Mouse (Mus musculus) cerebellum, adult 9-10 months (tissue): ENCODE results near the gene Srebf1.

ENCODE experiments used
- DNase-seq: peaks from one replicate; pipeline ENCODE4 v3.0.0; 2022

The Srebf1 gene

DNA sequence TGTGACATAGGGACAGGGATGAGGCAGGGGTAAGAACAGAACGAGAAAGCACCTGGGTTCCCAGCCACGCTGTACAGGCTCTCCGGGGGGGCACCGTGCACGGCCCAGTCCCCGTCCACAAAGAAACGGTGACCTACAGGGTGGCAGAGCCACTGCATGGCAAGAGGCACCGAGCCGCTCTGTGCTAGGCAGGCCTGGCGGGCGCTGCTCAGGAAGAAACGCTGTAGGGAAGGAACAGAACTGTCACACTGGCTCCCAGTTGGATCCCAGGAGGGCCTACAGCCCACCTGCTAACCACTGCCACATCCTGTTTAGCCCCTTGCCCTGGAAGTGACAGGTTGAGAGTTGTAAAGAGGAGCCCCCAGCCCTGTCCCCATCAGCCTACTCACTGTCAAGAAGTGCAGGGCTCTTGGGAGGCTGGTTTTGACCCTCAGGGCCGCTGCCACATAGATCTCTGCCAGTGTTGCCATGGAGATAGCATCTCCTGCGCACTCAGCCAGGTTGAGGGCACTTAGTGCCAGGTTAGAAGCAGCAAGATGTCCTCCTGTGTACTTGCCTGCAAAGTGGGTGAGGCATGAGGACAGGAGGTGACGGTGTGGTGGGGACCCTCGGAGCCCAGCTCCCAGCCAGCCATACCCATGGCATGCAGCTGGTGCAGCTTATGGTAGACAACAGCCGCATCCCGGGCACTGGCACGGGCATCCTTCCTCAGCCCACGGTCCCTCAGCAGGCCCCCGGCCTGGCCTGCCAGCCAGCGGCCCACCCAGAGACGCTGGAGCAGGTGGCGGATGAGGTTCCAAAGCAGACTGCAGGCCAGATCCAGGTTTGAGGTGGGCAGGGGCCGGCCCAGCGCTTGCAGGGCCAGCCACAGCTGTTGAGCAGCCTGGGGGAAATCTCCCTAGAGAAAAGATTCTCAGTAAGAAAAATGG, 19.4 kb downstream of the Srebf1 start:
- DNase-seq: peak; percentile 75

DNA sequence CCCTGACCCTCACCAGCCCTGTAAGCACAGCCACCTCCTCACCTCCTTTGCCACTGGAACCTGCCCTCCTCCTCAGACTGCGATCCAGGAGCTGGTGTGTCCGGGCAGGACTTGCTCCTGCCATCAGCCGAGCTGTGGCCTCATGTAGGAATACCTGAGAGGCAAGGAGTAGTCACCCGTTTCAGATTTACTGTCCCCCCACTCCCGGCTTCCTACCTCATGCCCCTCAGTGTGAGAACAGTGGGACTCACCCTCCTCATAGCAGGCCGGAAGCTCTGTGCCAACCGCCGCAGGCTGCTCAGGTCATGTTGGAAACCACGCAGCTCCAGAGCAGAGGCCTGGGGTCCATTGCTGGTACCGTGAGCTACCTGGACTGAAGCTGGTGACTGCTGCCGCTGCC, 22.0 kb downstream of the Srebf1 start:
- DNase-seq: no peak

DNA sequence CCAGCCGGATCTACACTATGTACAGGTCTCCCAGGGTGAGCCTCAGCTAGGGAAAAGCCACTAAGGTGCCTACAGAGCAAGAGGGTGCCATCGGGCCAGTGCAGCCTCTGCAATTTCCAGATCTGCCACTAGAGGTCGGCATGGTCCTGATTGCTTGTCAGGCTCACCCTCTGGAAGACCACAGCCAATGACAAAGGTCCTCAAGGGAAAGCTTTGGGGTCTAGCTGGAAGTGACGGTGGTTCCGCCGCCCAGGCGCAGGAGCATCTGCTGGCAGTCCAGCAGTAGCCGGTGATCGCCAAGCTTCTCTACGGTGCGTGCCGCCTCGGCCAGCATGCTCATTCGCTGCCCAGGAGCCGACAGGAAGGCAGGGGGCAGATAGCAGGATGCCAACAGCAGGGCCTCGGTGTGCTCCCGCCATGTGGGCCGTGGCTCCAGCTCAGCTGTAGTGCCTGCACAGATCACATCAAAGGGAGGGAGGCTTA, 22.6 kb downstream of the Srebf1 start:
- DNase-seq: peak; percentile 96

DNA sequence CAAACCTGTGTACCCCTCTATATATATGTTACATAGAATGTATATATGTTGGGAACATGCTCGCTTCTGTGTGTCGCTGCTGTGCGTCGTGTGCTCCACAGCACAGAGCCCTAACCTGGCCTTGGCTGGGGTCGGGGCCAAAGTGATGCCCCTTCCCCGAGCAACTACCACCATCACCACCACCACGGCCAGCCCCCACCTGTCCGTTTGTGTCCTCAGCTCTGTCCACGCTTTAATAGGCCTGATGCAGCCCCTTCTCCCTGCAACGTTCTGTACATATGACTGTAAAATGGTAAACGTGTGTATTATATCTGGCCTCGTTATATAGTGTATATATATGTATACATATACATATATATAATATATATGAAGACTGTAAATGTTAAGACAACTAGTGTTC, 23.7 kb downstream of the Srebf1 start:
- DNase-seq: no peak

DNA sequence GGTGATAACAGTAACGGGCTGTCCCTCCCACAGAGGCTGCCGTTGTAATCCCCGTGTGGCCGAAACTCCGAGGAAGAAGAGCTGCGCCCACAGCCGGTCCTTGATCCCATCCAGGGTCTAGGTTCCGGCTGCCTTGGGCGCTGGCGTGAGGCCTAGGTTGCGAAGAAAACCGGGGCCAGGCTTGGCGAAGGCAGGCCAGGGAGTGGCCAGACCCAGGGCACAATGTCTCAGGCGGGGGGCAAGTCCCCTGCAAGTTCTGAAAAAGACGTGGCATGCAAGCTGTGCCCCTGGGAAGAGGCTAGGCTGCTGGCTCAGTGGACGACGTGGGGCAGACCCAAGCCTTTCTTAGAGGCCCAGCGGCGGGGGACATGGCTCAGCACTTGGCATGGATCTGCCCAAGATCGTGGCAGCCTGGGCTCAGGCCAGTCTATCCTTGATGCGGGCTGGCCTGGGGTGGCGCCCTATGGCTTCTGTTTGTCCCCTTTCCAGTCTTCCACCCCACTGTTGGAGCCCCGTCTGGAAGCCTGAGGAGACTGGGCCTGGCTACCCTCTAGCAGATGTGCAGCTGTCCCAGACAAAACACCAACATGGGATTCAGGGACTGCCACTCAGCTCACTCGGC, 24.3 kb downstream of the Srebf1 start:
- DNase-seq: no peak

DNA sequence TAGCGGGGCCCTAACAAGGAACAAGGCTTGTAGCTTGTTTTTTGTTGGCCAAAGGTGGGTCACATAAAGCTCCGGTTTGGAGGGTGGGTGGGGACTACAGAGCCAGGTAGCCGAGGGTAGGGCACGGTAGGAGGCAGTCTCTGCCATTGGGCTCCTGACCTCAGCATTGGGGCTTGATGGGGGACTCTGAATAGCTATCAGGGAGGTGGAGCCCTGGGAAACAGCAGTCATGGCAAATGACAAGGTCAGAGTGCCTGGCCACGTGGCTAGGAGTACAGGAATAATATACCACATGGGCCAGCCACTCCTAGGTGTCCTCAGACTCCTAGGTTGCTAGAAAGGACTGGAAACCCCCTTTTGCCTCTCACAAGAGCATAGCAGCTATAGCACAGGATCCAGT, 26.0 kb downstream of the Srebf1 start:
- DNase-seq: no peak

DNA sequence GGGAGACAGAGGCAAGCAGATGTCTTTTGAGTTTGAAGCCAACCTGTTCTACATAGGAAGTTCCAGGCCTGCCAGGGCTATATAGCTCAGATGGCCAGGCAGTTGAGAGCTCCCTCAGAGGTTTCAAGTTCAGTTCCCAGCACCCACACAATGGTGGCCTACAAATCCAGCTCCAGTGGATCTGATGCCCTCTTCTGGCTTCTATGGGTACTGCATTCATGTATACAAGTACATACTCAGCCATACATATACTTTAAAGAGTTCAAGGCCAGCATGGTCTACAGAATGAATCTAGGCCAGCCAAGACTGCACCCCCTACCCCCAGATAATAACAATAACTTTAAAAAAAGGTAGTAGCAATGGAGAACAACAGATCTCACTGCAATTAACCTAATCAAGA, 27.3 kb downstream of the Srebf1 start:
- DNase-seq: no peak

DNA sequence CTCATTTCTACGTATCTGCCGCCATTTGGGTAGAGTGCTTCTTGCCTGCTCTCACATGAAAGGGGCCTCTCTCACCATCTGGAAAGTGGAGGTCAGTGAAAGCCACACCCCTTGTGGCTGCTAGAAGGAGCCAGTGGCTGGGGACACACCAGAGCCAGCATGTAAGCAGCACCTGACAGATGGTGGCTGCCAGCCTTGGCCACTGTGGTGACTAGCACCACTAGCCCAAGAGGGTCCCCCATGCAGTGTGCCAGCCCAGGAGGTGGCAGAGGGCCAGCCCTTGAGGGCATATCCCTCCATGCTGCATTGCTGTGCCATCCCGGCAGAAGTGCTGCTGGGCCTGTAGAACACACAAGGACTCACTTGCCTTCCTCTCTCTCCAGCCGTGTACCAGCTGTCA, 28.8 kb downstream of the Srebf1 start:
- DNase-seq: no peak

DNA sequence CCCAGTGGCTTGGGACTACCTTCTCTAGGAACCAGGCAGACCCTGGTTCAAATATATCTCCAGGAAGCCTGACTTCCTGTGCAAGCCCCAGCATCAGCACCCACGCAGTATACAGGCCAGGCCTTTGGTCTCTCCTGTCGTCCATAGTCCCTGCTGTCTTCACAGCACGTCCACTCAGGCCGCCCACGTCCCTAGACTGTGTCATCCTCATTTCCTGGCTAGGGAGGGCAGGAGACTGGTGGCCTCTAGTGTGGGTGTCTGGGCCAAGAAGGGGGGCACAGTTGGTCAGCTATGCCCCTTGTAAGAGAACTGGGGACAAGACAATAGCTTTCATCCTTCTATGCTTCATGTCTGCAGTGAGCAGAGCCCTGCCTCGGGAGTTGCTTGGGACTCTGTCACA, 29.8 kb downstream of the Srebf1 start:
- no peak for DNase-seq

DNA sequence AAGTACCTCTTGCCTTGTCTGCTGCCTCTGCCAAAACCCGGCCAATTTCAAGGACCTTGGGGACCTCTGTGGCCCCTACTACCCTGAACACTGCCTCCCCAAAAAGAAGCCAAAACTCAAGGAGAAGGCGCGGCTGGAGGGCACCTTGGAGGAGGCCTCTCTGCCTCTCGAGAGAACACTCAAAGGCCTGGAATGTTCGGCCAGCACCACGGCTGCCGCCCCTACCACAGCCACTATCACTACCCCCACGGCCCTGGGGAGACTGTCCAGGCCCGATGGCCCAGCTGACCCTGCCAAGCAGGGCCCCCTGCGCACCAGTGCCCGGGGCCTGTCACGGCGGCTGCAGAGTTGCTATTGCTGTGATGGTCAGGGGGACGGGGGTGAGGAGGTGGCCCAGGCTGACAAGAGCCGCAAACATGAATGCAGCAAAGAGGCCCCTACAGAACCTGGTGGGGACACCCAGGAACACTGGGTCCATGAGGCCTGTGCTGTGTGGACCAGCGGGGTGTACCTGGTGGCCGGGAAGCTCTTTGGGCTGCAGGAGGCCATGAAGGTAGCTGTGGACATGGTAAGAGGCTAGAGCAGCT, 32.2 kb downstream of the Srebf1 start:
- DNase-seq: no peak

DNA sequence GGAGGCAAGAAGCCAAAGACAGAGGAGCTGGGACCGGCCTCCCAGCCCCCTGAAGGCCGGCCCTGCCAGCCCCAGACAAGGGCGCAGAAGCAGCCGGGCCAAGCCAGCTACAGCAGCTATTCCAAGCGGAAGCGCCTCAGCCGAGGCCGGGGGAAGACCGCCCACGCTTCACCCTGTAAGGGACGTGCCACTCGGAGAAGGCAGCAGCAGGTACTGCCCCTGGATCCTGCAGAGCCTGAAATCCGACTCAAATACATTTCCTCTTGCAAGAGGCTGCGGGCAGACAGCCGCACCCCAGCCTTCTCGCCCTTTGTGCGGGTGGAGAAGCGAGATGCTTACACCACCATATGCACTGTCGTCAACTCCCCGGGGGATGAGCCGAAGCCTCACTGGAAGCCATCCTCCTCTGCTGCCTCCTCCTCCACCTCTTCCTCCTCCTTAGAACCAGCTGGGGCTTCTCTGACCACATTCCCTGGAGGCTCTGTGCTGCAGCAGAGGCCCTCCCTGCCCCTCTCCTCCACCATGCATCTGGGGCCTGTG, 32.8 kb downstream of the Srebf1 start:
- DNase-seq: no peak

DNA sequence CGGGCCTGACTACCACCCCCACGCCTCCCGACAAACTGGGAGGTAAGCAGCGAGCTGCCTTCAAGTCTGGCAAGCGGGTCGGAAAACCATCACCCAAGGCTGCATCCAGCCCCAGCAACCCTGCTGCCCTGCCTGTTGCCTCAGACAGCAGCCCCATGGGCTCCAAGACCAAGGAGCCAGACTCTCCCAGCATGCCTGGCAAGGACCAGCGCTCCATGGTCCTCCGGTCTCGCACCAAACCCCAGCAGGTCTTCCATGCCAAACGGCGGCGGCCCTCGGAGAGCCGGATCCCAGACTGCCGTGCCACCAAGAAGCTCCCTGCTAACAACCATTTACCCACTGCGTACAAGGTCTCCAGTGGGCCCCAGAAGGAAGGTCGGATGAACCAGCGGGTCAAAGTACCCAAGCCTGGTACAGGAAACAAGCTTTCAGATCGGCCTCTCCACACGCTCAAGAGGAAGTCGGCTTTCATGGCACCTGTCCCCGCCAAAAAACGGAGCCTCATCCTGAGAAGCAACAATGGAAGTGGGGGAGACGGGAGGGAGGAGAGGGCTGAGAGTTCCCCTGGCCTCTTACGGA, 34.0 kb downstream of the Srebf1 start:
- DNase-seq: no peak

DNA sequence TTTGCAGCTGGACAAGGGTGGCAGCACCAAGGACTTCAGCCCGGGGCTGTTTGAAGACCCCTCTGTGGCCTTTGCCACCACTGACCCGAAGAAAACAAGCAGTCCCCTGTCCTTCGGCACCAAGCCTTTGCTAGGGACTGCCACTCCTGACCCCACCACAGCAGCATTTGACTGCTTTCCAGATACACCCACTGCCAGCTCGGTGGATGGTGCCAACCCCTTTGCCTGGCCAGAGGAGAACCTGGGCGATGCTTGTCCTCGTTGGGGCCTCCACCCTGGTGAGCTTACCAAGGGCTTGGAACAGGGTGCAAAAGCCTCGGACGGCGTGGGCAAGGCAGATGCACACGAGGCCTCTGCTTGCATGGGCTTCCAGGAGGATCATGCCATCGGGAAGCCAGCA, 35.3 kb downstream of the Srebf1 start:
- no peak for DNase-seq

DNA sequence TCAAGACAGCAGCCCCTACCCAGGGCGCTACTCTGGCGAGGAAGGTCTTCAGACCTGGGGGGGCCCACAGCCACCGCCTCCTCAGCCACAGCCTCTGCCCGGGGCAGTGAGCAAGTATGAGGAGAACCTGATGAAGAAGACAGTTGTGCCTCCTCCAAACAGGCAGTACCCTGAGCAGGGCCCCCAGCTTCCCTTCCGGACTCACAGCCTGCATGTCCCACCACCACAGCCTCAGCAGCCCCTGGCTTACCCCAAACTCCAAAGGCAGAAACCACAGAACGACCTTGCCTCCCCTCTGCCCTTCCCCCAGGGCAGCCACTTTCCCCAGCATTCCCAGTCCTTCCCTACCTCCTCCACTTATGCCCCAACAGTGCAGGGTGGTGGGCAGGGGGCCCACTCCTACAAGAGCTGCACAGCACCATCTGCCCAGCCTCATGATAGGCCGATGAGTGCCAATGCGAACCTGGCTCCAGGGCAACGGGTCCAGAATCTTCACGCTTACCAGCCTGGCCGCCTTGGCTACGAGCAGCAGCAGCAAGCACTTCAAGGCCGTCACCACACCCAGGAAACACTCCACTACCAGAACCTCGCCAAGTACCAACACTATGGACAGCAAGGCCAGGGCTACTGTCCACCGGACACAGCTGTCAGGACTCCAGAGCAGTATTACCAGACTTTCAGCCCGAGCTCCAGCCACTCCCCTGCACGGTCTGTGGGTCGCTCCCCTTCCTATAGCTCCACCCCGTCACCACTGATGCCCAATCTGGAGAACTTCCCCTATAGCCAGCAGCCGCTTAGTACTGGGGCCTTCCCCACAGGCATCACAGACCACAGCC, 36.8 kb downstream of the Srebf1 start:
- peak; percentile 72 for DNase-seq

DNA sequence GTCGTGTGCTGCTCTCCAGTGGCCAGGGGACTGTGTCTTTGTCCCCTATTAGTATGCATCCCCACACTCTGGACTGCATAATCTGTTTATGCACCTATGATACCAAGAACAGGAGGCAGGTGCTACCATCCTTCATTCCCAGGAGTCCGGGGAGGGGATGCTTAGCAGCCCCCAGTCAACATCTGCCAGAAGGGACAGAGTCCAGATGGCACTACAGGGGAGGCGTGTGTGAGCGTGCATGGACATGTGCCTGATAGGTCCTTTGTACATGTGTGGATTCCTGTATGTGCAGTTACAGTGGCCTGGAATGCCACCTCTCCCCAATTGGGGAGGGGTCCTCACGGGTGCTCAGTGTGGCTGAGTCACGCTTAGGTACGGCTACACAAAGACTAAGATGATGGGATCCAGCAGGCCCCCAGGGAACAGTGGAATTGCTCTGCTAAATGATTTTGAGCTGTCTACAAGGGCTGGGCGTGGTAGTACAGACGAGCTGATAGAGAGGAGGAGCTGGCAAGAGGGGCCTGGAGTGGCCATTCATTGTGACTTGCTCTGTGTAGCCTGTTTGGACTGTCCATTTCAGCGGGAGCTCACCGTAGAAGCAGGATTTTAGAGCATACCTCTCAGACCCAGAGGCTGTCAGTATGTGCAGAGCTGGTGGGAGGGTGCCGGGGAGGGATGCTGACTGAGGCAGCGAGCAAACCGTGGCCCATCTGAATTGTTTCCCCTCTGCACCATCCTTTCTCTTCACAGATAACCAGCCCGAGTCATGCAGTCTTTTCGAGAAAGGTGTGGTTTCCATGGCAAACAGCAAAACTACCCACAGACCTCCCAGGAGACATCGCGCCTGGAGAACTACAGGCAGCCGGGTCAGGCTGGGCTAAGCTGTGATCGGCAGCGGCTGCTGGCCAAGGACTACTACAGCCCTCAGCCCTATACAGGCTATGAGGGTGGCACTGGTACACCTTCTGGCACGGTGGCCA, 37.7 kb downstream of the Srebf1 start:
- DNase-seq: no peak

DNA sequence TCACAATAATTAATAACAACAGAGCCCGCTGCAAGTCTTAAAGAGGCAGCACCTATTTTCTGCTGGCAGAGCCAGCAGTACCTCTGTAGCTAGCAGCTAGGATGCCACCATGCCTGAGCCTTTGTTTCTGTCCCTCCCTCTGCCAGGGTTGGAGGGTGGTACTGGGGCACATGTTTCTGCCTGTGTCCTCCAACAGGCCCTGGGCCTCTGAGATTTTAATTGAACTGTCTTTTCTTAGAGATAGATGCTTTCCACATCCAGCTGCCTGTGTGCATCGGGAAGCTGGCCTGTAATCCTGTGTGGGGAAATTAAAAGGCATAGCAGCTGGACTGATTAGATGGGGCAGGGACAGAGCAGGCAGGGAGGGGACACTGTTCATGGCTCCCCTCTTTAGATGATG, 39.6 kb downstream of the Srebf1 start:
- DNase-seq: no peak

DNA sequence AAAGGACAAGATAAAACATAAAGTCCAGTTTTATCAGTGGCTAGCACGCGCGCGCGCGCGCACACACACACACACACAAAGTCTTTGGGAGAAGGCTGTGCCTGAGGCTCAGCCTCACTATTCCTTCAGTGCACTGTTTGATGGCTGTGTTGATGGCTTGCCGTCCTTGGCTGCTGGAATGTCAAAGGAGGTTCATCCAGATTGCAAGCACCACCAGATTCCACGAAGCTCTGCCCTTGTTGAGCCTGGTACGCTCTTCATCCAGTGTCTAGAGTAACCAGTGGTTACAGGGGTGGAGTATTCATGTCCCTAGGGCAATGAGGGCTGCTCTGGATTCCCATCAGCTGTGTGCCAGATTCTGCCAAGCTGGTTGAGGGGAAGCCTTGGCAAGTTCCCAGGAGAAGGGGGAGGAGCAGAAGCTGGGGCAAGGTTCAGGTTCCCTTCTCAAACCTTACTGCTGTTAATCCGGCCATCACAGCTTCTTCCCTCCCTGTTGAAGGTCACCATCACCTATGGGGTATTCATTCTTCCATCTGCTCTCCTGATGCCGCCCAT, 40.2 kb downstream of the Srebf1 start:
- DNase-seq: no peak

DNA sequence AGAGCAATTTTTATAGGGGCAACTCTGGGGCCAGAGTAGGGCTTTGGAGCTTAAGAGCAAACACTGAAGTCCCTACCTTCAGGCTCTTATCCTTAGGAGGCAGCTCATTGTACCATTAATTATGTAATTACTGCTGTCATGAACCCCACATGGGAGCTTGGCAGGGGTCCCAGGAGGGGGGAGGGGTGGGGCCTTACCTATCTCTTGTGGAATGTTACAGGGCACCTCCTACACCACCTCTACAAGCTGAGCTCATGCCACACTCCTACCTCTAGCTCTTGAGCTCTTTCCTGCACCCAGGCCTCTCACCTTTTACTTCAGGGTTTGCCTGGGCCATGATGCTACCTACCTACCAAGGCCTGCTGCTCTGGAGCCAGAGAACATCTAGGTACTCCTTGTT, 43.9 kb downstream of the Srebf1 start:
- peak; percentile 80 for DNase-seq

DNA sequence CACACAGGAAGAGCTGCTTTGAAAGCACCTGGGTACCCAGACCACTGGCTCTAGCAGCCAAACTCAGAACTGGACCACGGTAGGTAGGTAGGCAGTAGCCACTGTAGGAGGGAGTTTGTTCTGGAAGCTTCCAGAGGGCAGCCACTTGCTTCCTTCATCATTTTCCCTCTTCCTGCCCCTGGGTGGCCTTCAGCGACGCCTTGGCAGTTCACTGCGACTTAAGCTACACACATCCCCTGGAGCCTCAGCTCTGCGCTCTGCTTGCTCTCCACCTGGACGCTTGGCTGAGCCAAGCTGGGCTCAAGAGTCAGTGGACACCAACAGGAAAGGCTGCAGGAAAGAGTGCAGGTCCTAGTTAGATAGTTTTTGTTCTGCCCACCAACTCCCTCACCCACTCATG, 44.4 kb downstream of the Srebf1 start:
- DNase-seq: no peak

DNA sequence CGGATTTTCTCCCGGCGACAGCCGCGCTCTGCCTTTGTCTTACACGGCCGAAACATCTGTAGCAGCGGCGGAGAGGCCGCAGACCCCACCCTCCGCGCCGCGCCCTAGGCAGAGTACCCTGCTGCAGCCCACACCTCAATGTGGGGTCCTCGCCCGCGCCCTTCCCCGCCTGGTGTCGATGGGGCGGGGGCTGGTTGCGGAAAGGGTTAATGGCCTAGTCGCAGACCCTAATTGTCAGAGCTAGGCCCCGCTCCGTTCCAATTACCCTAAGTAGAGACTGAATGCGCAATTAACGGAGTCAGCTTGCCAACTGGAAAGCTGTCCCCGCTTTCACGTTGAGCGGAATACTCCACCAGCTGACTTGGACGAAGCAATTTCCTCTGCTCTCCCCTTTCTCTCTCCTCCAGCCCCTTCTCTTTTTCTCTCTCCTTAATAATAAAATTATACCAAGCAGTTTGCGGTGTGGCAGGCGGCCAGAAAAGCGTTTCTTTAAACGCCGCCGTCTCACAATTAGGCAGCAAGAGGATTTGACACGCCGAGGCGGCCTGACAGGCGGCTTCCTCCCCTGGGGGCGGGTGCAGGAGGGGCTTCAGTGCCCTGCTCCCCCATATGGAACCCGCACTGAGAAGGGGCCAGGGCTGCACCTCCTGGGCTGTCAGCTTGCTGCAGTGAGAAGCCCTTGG, 45.3 kb downstream of the Srebf1 start:
- peak; percentile 76 for DNase-seq
